Mouse (Mus musculus) heart, embryonic 11.5 days (tissue): ENCODE results near the gene Ak3. TPM values are rescaled to one million over a fixed set of nuclear protein-coding genes. Genes with fewer than 3 reads are reported as not detected.
A peak's percentile ranks its signal among the peaks of the same experiment; 100 is the strongest.

Experiments
- ATAC-seq: fragments of 200-750 bp; cut with Nextera tagmentation; replicated peaks from 2 replicates; pipeline ENCODE4 v1.8.0; 2017; ENCODE audit warnings: moderate library complexity; ENCODE audit not compliant: insufficient number of reproducible peaks, low FRiP score, low TSS enrichment
- H3K27ac ChIP-seq: fragments of 300-500 bp; sonication (generic); 2 replicates; pipeline ENCODE4 v1.5.1; 2014; ENCODE audit warnings: mild to moderate bottlenecking, low read depth, low read length
- H3K27me3 ChIP-seq: fragments of 300-500 bp; sonication (generic); 2 replicates; pipeline ENCODE4 v1.6.1; 2014; ENCODE audit warnings: mild to moderate bottlenecking, low read length, mixed read lengths; ENCODE audit not compliant: control insufficient read depth, insufficient read depth
- H3K36me3 ChIP-seq: fragments of 300-500 bp; sonication (generic); 2 replicates; pipeline ENCODE4 v1.6.1; 2014; ENCODE audit warnings: mild to moderate bottlenecking, low read length, moderate library complexity, mixed read lengths; ENCODE audit not compliant: control insufficient read depth, insufficient read depth
- H3K4me1 ChIP-seq: fragments of 300-500 bp; sonication (generic); 2 replicates; pipeline ENCODE4 v1.6.1; 2014; ENCODE audit warnings: low read length; ENCODE audit not compliant: control insufficient read depth, insufficient read depth
- H3K4me2 ChIP-seq: fragments of 300-500 bp; sonication (generic); 2 replicates; pipeline ENCODE4 v1.6.1; 2014; ENCODE audit warnings: mild to moderate bottlenecking, moderate library complexity
- H3K4me3 ChIP-seq: fragments of 300-500 bp; sonication (generic); 2 replicates; pipeline ENCODE4 v1.5.1; 2014; ENCODE audit warnings: low read depth, low read length
- H3K9ac ChIP-seq: fragments of 300-500 bp; sonication (generic); 2 replicates; pipeline ENCODE4 v1.6.1; 2014; ENCODE audit warnings: mild to moderate bottlenecking, low read depth, low read length, moderate library complexity
- H3K9me3 ChIP-seq: fragments of 300-500 bp; sonication (generic); replicated peaks from 2 replicates; pipeline ENCODE4 v1.6.1; 2016; ENCODE audit warnings: low read length; ENCODE audit not compliant: control insufficient read depth
- WGBS: fragments of 180-500 bp; shearing (Covaris S2); extraction: QIAGEN DNeasy Blood & Tissue Kit; methylation state at CpG from one replicate; pipeline ENCODE4 v1.1.7; 2014; ENCODE audit not compliant: insufficient replicate concordance; 5-methylcytosine and 5-hydroxymethylcytosine counted together
- polyA plus RNA-seq: library from polyadenylated mRNA; unstranded; fragments of >200 nt; fragmentation: Nextera tagmentation; extraction: Ambion mirVana; gene quantifications from 2 replicates; pipeline ENCODE4 v1.2.1, GENCODE M21; 2014

Gene Ak3
- polyA plus RNA-seq, 1 experiment from 2014 or later: 74.4 TPM

DNA sequence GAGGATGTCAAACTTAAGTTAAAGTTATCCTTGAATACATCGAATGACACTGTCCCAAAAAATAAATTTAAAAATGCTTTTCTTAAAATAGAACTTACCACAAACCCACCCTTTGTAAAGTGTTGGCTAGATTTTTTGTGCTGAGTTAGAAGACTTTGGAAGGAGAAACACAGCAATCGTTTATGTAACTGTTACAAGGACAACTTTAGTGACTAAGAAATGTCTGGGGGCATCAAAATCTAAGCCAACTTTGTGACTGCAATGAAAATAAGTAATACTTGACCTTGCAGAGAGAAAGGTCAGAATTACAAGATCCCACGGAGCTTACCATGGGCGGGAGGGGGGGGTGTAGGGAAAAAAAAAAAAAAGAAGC, 814 bp downstream of the Ak3 start:
- no peaks in the 10 kb centered on the region for H3K9me3 ChIP-seq
- WGBS: 25% methylated on average over 4 of the region's 4 CpGs
- H3K4me1 ChIP-seq: peaks cover 15% of the 10 kb centered on the region
- no peaks in the 10 kb centered on the region for H3K36me3 ChIP-seq
- H3K27me3 ChIP-seq: no peaks in the 10 kb centered on the region
- H3K27ac ChIP-seq: peak overlapping the region; percentile 94
- peak overlapping the region; percentile 92 for H3K9ac ChIP-seq
- ATAC-seq: no peak
- peak overlapping the region; percentile 70 for H3K4me2 ChIP-seq
- peak overlapping the region; percentile 76 for H3K4me3 ChIP-seq

DNA sequence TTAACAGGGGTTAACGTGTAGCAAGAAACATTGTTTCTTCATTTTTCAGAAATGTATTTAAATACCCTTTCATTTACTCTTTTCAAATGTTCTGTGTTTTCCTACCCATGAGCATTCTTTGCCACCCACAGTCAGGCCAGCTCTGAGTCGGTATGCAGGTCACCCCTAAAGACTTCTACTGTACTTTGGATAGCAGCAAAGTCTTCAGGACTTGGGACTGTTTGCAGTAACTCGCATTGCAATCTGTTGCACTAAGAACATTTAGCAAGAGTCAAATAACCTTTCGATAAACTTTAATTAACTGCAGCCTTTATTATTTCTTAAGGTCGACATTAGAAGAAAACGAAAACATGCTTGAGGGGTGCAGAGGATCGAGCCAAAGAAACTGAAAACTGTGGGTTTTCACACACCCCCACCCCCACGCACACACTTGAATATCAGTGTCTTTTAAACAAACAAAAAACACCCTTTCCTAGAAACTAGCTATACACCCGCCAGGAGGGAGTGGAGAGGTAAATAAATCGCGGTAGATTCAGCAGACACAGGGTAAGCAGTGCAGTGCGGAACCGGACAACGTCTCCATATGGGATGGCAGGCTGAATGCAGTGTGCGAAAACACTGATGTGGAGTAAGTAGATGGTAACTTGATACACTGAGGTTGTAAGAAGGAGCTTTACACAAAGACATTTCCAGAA, 1.7 kb downstream of the Ak3 start:
- H3K4me1 ChIP-seq: peaks cover 15% of the 10 kb centered on the region
- no peaks in the 10 kb centered on the region for H3K27me3 ChIP-seq
- ATAC-seq: no peak
- H3K27ac ChIP-seq: 0 out of 2 replicates have a peak overlapping the region, but pooled peaks have one; percentile 5
- peak overlapping the region; percentile 70 for H3K4me2 ChIP-seq
- H3K9me3 ChIP-seq: no peaks in the 10 kb centered on the region
- peak overlapping the region; percentile 26 for H3K4me3 ChIP-seq
- H3K9ac ChIP-seq: peak overlapping the region; percentile 39; the same call in 1 of the 2 replicates
- WGBS: 60% methylated on average over 15 of the region's 15 CpGs
- no peaks in the 10 kb centered on the region for H3K36me3 ChIP-seq

- no peaks in the 10 kb centered on the region for H3K9me3 ChIP-seq
- no peak overlapping the region for H3K4me2 ChIP-seq
- no peak overlapping the region for H3K27ac ChIP-seq
- peaks cover 15% of the 10 kb centered on the region for H3K4me1 ChIP-seq
- H3K4me3 ChIP-seq: no peak overlapping the region
- no peak overlapping the region for H3K9ac ChIP-seq
- no peaks in the 10 kb centered on the region for H3K27me3 ChIP-seq
- H3K36me3 ChIP-seq: no peaks in the 10 kb centered on the region
- ATAC-seq: no peak
- WGBS: 57% methylated on average over 4 of the region's 4 CpGs
These were observed 2.4 kb downstream of the Ak3 start for GRCm38 (mm10) chr19:29045369-29045768.

GRCm38 (mm10) chr19:29044353-29044768, 3.4 kb downstream of the Ak3 start:
- no peak overlapping the region for H3K27ac ChIP-seq
- 44% methylated on average over 9 of the region's 9 CpGs for WGBS
- no peak overlapping the region for H3K9ac ChIP-seq
- H3K36me3 ChIP-seq: peaks cover 3% of the 10 kb centered on the region; the same call in 1 of the 2 replicates
- no peak overlapping the region for H3K4me3 ChIP-seq
- H3K4me1 ChIP-seq: peaks cover 15% of the 10 kb centered on the region
- H3K27me3 ChIP-seq: no peaks in the 10 kb centered on the region
- no peak overlapping the region for H3K4me2 ChIP-seq
- H3K9me3 ChIP-seq: no peaks in the 10 kb centered on the region
- no peak for ATAC-seq

DNA sequence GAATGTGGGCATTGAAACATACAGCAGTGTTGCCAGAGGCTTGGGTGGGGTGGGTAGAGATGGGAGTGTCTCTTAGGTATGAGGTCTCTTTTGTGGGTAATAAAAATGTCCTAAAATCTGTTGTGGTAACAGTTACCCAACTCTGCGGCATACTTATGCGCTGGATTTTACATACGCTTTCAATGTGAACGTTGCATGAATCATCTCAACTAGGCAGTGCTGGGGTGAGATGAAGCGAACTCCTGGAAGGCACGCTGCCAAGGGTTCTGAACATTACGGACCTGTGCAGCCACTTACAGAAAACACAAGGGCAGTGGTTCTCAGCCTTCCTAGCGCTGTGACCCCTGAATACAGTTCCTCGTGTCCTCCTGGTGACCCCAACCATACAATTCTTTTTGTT, 5.1 kb downstream of the Ak3 start:
- 88% methylated on average over 9 of the region's 9 CpGs for WGBS
- Histone ChIP-seq H3K27me3 (no peaks in the 10 kb centered on the region), H3K4me1 (peaks cover 15% of the 10 kb centered on the region)

DNA sequence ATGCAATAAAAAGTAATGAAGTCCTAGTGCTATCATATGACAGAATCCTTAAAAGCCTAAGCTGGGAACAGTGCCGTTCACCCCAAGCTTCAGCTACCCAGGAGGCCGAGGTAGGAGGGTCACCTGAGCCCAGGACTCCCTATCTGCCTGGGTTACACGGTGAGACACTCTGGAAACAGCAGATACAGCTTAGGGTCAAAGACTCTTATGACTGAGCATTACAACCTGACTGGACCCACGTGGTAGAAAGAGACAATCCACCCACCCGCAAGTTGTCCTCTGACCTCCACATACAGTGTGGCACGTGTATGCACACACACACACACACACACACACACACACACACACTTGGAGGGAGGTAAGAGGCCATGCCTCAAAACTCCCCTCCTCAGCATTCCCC, 5.6 kb downstream of the Ak3 start:
- no peaks in the 10 kb centered on the region for H3K27me3 ChIP-seq
- peaks cover 7% of the 10 kb centered on the region for H3K36me3 ChIP-seq
- H3K4me3 ChIP-seq: no peak overlapping the region
- no peaks in the 10 kb centered on the region for H3K9me3 ChIP-seq
- H3K4me2 ChIP-seq: no peak overlapping the region
- ATAC-seq: no peak
- 76% methylated on average over 6 of the region's 6 CpGs for WGBS
- no peak overlapping the region for H3K9ac ChIP-seq
- no peak overlapping the region for H3K27ac ChIP-seq
- H3K4me1 ChIP-seq: peaks cover 15% of the 10 kb centered on the region

More for the DNA sequence above, 5.1 kb downstream of the Ak3 start:
- no peak overlapping the region for H3K27ac ChIP-seq
- H3K4me3 ChIP-seq: no peak overlapping the region
- no peak overlapping the region for H3K9ac ChIP-seq
- peaks cover 3% of the 10 kb centered on the region for H3K36me3 ChIP-seq
- H3K4me2 ChIP-seq: no peak overlapping the region
- H3K9me3 ChIP-seq: no peaks in the 10 kb centered on the region
- no peak for ATAC-seq

DNA sequence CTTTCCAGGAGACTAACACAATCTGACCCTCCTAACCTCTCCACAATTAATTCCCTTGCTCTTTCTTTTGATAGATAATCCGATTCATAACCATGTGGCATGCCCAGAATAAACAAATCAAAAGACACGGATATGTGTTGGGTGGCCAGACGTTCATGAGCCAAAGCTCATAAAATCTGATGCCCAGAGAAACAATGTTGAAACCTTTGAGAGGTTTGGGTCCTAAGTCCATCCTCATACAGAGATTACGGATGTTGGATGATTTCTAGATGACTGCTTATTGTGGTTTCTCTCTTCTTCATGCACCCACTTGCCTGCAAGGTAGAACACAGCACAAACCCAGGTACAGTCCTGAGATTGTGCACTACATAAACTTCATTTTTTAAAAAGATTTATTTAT, 7.6 kb downstream of the Ak3 start:
- ATAC-seq: no peak
- Histone ChIP-seq H3K4me1 (peaks cover 8% of the 10 kb centered on the region; the same call in 1 of the 2 replicates), H3K4me2 (no peak overlapping the region), H3K9ac (no peak overlapping the region), H3K4me3 (no peak overlapping the region), H3K36me3 (peaks cover 12% of the 10 kb centered on the region), H3K27me3 (no peaks in the 10 kb centered on the region), H3K27ac (no peak overlapping the region), H3K9me3 (no peaks in the 10 kb centered on the region)
- WGBS: 89% methylated on average over 4 of the region's 4 CpGs

GRCm38 (mm10) chr19:29039334-29039733, 8.4 kb downstream of the Ak3 start:
- no peak for ATAC-seq
- H3K27ac ChIP-seq: no peak overlapping the region
- H3K4me2 ChIP-seq: no peak overlapping the region
- H3K27me3 ChIP-seq: no peaks in the 10 kb centered on the region
- no peak overlapping the region for H3K9ac ChIP-seq
- H3K36me3 ChIP-seq: peaks cover 12% of the 10 kb centered on the region
- H3K9me3 ChIP-seq: no peaks in the 10 kb centered on the region
- peaks cover 4% of the 10 kb centered on the region; the same call in 1 of the 2 replicates for H3K4me1 ChIP-seq
- H3K4me3 ChIP-seq: no peak overlapping the region

- Histone ChIP-seq H3K27me3 (no peaks in the 10 kb centered on the region), H3K4me1 (peaks cover 4% of the 10 kb centered on the region; the same call in 1 of the 2 replicates), H3K9me3 (no peaks in the 10 kb centered on the region), H3K36me3 (peaks cover 12% of the 10 kb centered on the region), H3K4me3 (no peak overlapping the region), H3K4me2 (no peak overlapping the region), H3K27ac (no peak overlapping the region), H3K9ac (no peak overlapping the region)
- no peak for ATAC-seq
- 88% methylated on average over 10 of the region's 10 CpGs for WGBS
These were observed 10.2 kb downstream of the Ak3 start for GRCm38 (mm10) chr19:29037541-29037940.
